In genomic region chr5:124483655-124484396, GRCm38 (mm10) we compare ENCODE assay signal across 8 mouse cellular contexts. TPM values are rescaled to one million over a fixed set of nuclear protein-coding genes. Genes with fewer than 3 reads are reported as not detected.
DNase-seq lines count a peak whose midpoint lies in the region; ATAC-seq and TF ChIP-seq lines count a peak whose summit lies in the region.

No protein-coding gene starts in this region.

- no peaks in the 10 kb centered on the region for H3K9me3 ChIP-seq in heart, embryonic 10.5 days
- H3K9me3 ChIP-seq in CH12.LX (replicated peaks; ENCODE audit: low read length): no peaks in the 10 kb centered on the region
- H3K9me3 ChIP-seq in forebrain, embryonic 11.5 days (ENCODE audit: control insufficient read depth, low read length): no peaks in the 10 kb centered on the region
- no peaks in the 10 kb centered on the region for H3K9me3 ChIP-seq in limb, embryonic 15.5 days
- no peaks in the 10 kb centered on the region for H3K9me3 ChIP-seq in stomach, embryonic 15.5 days

- no peak; the same call in 1 of the 2 replicates for TF ChIP-seq POLR2A in CH12.LX (IDR thresholded peaks at IDR 0.05; ENCODE audit: low read depth, low read length)

- H3K4me2 ChIP-seq in CH12.LX (ENCODE audit: insufficient read depth, low read depth, poor library complexity, severe bottlenecking): peak overlapping the region; percentile 78
- H3K4me2 ChIP-seq in forebrain, embryonic 11.5 days (ENCODE audit: low read depth, low read length, severe bottlenecking): peak overlapping the region; percentile 75
- H3K4me2 ChIP-seq in limb, embryonic 15.5 days: peak overlapping the region; percentile 54
- H3K4me2 ChIP-seq in stomach, embryonic 15.5 days: peak overlapping the region; percentile 72

- peaks cover 6% of the 10 kb centered on the region; the same call in 1 of the 2 replicates for H3K79me2 ChIP-seq in CH12.LX (replicated peaks; ENCODE audit: control insufficient read depth, extremely low read depth, insufficient read depth, poor library complexity, severe bottlenecking)

- no peaks in the 10 kb centered on the region for H3K27me3 ChIP-seq in heart, embryonic 10.5 days (ENCODE audit: insufficient read depth, poor library complexity, severe bottlenecking)
- H3K27me3 ChIP-seq in CH12.LX (replicated peaks): no peaks in the 10 kb centered on the region
- H3K27me3 ChIP-seq in forebrain, embryonic 11.5 days (ENCODE audit: control insufficient read depth, insufficient read depth, low read length): no peaks in the 10 kb centered on the region
- no peaks in the 10 kb centered on the region for H3K27me3 ChIP-seq in limb, embryonic 15.5 days
- H3K27me3 ChIP-seq in stomach, embryonic 15.5 days (replicated peaks): no peaks in the 10 kb centered on the region

- peaks cover 14% of the 10 kb centered on the region; the same call in 1 of the 2 replicates for H3K36me3 ChIP-seq in heart, embryonic 10.5 days
- H3K36me3 ChIP-seq in CH12.LX (replicated peaks in 1 of 2; ENCODE audit: control insufficient read depth in 1 of 2, insufficient read depth in 1 of 2, low read length in 1 of 2): peaks cover 2 to 30% of the 10 kb centered on the region in 2 experiments
- no peaks in the 10 kb centered on the region for H3K36me3 ChIP-seq in forebrain, embryonic 11.5 days (ENCODE audit: control insufficient read depth, insufficient read depth, low read length)
- H3K36me3 ChIP-seq in limb, embryonic 15.5 days: no peaks in the 10 kb centered on the region
- no peaks in the 10 kb centered on the region for H3K36me3 ChIP-seq in stomach, embryonic 15.5 days

- in situ Hi-C loops in CH12.LX (cut with MboI; ENCODE audit: low pct_ligation_motif_present, low pct_unique_long_range_greater_than_20kb, low sequenced_read_pairs): no loop called here

- WGBS in heart, embryonic 10.5 days: 7% methylated on average over 15 of the region's 15 CpGs
- 8% methylated on average over 15 of the region's 15 CpGs for WGBS in forebrain, embryonic 11.5 days
- WGBS in limb, embryonic 15.5 days: 7% methylated on average over 15 of the region's 15 CpGs
- WGBS in stomach, embryonic 15.5 days: 5% methylated on average over 15 of the region's 15 CpGs

- peak overlapping the region; percentile 99 for H3K27ac ChIP-seq in heart, embryonic 10.5 days
- peak overlapping the region; percentile 75 for H3K27ac ChIP-seq in CH12.LX (ENCODE audit: insufficient read depth, low read depth)
- H3K27ac ChIP-seq in forebrain, embryonic 11.5 days (ENCODE audit: low read depth, low read length): peak overlapping the region; percentile 98
- peak overlapping the region; percentile 100 for H3K27ac ChIP-seq in limb, embryonic 15.5 days
- H3K27ac ChIP-seq in stomach, embryonic 15.5 days: peak overlapping the region; percentile 100

- peak overlapping the region; percentile 78 for H3K4me3 ChIP-seq in heart, embryonic 10.5 days
- peak overlapping the region; percentile 57 to 94 (median 71) for H3K4me3 ChIP-seq in CH12.LX (replicated peaks in 1 of 3; ENCODE audit: low read depth in 2 of 3, low read length in 2 of 3, poor library complexity in 1 of 3)
- H3K4me3 ChIP-seq in forebrain, embryonic 11.5 days (ENCODE audit: low read depth, low read length): peak overlapping the region; percentile 68
- H3K4me3 ChIP-seq in limb, embryonic 15.5 days: peak overlapping the region; percentile 60
- H3K4me3 ChIP-seq in stomach, embryonic 15.5 days (replicated peaks): peak overlapping the region; percentile 60

- peak overlapping the region; percentile 99 for H3K9ac ChIP-seq in CH12.LX (ENCODE audit: insufficient read depth, low read depth)
- H3K9ac ChIP-seq in forebrain, embryonic 11.5 days (ENCODE audit: low read length): peak overlapping the region; percentile 90
- H3K9ac ChIP-seq in limb, embryonic 15.5 days: peak overlapping the region; percentile 67
- peak overlapping the region; percentile 49 for H3K9ac ChIP-seq in stomach, embryonic 15.5 days

- DNase-seq in heart, embryonic 10.5 days (ENCODE audit: low spot score): no peak
- no peak for DNase-seq in heart, adult 9 months (ENCODE audit: low spot score in 2 of 2)
- DNase-seq in CH12.LX (ENCODE audit: extremely low read depth): no peak
- DNase-seq in forebrain, embryonic 11.5 days (ENCODE audit: low spot score): peak; percentile 61
- DNase-seq in frontal cortex, postnatal 14 days (ENCODE audit: low spot score in 2 of 2): no peak

- peaks cover 15% of the 10 kb centered on the region for H3K4me1 ChIP-seq in heart, embryonic 10.5 days
- peaks cover 8 to 43% of the 10 kb centered on the region in 2 experiments; a peak in 3 of 4 replicates for H3K4me1 ChIP-seq in CH12.LX (ENCODE audit: control insufficient read depth in 1 of 2, insufficient read depth in 2 of 2)
- 0 out of 2 replicates have a peak, but pooled peaks cover 2% of the 10 kb centered on the region for H3K4me1 ChIP-seq in forebrain, embryonic 11.5 days (replicated peaks; ENCODE audit: control insufficient read depth, insufficient read depth, low read length)
- peaks cover 19% of the 10 kb centered on the region for H3K4me1 ChIP-seq in limb, embryonic 15.5 days
- peaks cover 3% of the 10 kb centered on the region; the same call in 1 of the 2 replicates for H3K4me1 ChIP-seq in stomach, embryonic 15.5 days

- ATAC-seq in forebrain, embryonic 11.5 days (replicated peaks; ENCODE audit: low FRiP score): peak; percentile 57
- ATAC-seq in limb, embryonic 15.5 days (ENCODE audit: insufficient number of reproducible peaks, low FRiP score, low TSS enrichment, low read depth): peak; percentile 9; the same call in 1 of the 2 replicates
- ATAC-seq in stomach, embryonic 15.5 days (ENCODE audit: insufficient read depth, low FRiP score, low read depth): peak; percentile 12; the same call in 1 of the 2 replicates
- ATAC-seq in granulocyte monocyte progenitor cell, adult 5-6 weeks (replicated peaks; ENCODE audit: poor library complexity, severe bottlenecking): no peak

- TF ChIP-seq EP300 in CH12.LX (IDR thresholded peaks at IDR 0.05; ENCODE audit: low read length): no peak

- dilution Hi-C loops in CH12.LX (cut with MboI; ENCODE audit: extremely low pct_ligation_motif_present, extremely low pct_unique_long_range_greater_than_20kb, low sequenced_read_pairs): no loop called here

- TF ChIP-seq CTCF in CH12.LX (conservative IDR thresholded peaks at IDR 0.05 in 1 of 2, IDR thresholded peaks at IDR 0.05 in 1 of 2; ENCODE audit: low read depth in 2 of 2, low read length in 2 of 2): peak in 1 of 2 experiments; percentile 61; a peak in 2 of 4 replicates

- TF ChIP-seq RAD21 in CH12.LX (IDR thresholded peaks at IDR 0.05; ENCODE audit: low read depth, low read length): peak; percentile 37

RNA-seq across cellular contexts. Expression of gene Snrnp35, which starts 0.9 kb away (rescaled TPM):
- 25.5 and 26.8 TPM in 2 replicates for polyA plus RNA-seq in heart, embryonic 10.5 days (2016; fragmentation: Nextera tagmentation; extraction: Ambion mirVana)
- 23.3 and 27.4 TPM in 2 replicates for total RNA-seq in CH12.LX (2012; rRNA removed)
- 13.9 and 14.9 TPM in 2 replicates for total RNA-seq in CH12.LX (2014; rRNA removed)
- 29.0 and 36.3 TPM in 2 replicates for polyA plus RNA-seq in CH12.LX (2012; ENCODE audit: insufficient read length, low read depth)
- polyA plus RNA-seq in forebrain, embryonic 11.5 days (2014; fragmentation: Nextera tagmentation; extraction: Ambion mirVana): 14.3 and 17.3 TPM in 2 replicates
- 23.6 and 25.1 TPM in 2 replicates for polyA plus RNA-seq in limb, embryonic 15.5 days (2015; fragmentation: Nextera tagmentation; extraction: Ambion mirVana)
- 22.5 and 25.0 TPM in 2 replicates for polyA plus RNA-seq in stomach, embryonic 15.5 days (2015; fragmentation: Nextera tagmentation; extraction: Ambion mirVana)
- 9.1 and 12.3 TPM in 2 replicates for total RNA-seq in granulocyte monocyte progenitor cell, adult 5-6 weeks (2014; fragmentation: Nextera tagmentation)
- 11.8 and 11.9 TPM in 2 replicates for total RNA-seq in granulocyte monocyte progenitor cell, adult 5-6 weeks (2017)

RNA-seq across cellular contexts. Expression of gene Rilpl2, which starts 5.7 kb away (rescaled TPM):
- 13.3 and 18.3 TPM in 2 replicates for polyA plus RNA-seq in heart, embryonic 10.5 days (2016; fragmentation: Nextera tagmentation; extraction: Ambion mirVana)
- total RNA-seq in CH12.LX (2012; rRNA removed) (393 and 482 TPM in 2 replicates), CH12.LX (2014; rRNA removed) (415 and 425 TPM in 2 replicates)
- polyA plus RNA-seq in CH12.LX (2012; ENCODE audit: insufficient read length, low read depth): 354 and 405 TPM in 2 replicates
- polyA plus RNA-seq in forebrain, embryonic 11.5 days (2014; fragmentation: Nextera tagmentation; extraction: Ambion mirVana): 20.7 and 22.1 TPM in 2 replicates
- polyA plus RNA-seq in limb, embryonic 15.5 days (2015; fragmentation: Nextera tagmentation; extraction: Ambion mirVana): 33.6 and 36.1 TPM in 2 replicates
- polyA plus RNA-seq in stomach, embryonic 15.5 days (2015; fragmentation: Nextera tagmentation; extraction: Ambion mirVana): 31.5 and 32.0 TPM in 2 replicates
- 51.9 and 68.3 TPM in 2 replicates for total RNA-seq in granulocyte monocyte progenitor cell, adult 5-6 weeks (2014; fragmentation: Nextera tagmentation)
- total RNA-seq in granulocyte monocyte progenitor cell, adult 5-6 weeks (2017): 40.5 and 61.8 TPM in 2 replicates

RNA-seq across cellular contexts. Expression of gene Kmt5a, which starts 44.1 kb away (rescaled TPM):
- 49.6 and 54.5 TPM in 2 replicates for polyA plus RNA-seq in heart, embryonic 10.5 days (2016; fragmentation: Nextera tagmentation; extraction: Ambion mirVana)
- total RNA-seq in CH12.LX (2012; rRNA removed) (55.3 and 64.6 TPM in 2 replicates), CH12.LX (2014; rRNA removed) (60.9 and 62.8 TPM in 2 replicates)
- 151 and 154 TPM in 2 replicates for polyA plus RNA-seq in CH12.LX (2012; ENCODE audit: insufficient read length, low read depth)
- 120 and 133 TPM in 2 replicates for polyA plus RNA-seq in forebrain, embryonic 11.5 days (2014; fragmentation: Nextera tagmentation; extraction: Ambion mirVana)
- 56.3 and 64.5 TPM in 2 replicates for polyA plus RNA-seq in limb, embryonic 15.5 days (2015; fragmentation: Nextera tagmentation; extraction: Ambion mirVana)
- 92.6 and 104 TPM in 2 replicates for polyA plus RNA-seq in stomach, embryonic 15.5 days (2015; fragmentation: Nextera tagmentation; extraction: Ambion mirVana)
- 210 and 216 TPM in 2 replicates for total RNA-seq in granulocyte monocyte progenitor cell, adult 5-6 weeks (2014; fragmentation: Nextera tagmentation)
- total RNA-seq in granulocyte monocyte progenitor cell, adult 5-6 weeks (2017): 112 and 163 TPM in 2 replicates

RNA-seq across cellular contexts. Expression of gene Rilpl1, which starts 47.4 kb away (rescaled TPM):
- polyA plus RNA-seq in heart, embryonic 10.5 days (2016; fragmentation: Nextera tagmentation; extraction: Ambion mirVana): 22.7 and 25.5 TPM in 2 replicates
- 4.6 and 5.7 TPM in 2 replicates for total RNA-seq in CH12.LX (2012; rRNA removed)
- 1.8 and 3.1 TPM in 2 replicates for total RNA-seq in CH12.LX (2014; rRNA removed)
- 5.4 and 6.1 TPM in 2 replicates for polyA plus RNA-seq in CH12.LX (2012; ENCODE audit: insufficient read length, low read depth)
- polyA plus RNA-seq in forebrain, embryonic 11.5 days (2014; fragmentation: Nextera tagmentation; extraction: Ambion mirVana): 21.6 and 24.1 TPM in 2 replicates
- polyA plus RNA-seq in limb, embryonic 15.5 days (2015; fragmentation: Nextera tagmentation; extraction: Ambion mirVana): 23.7 and 25.2 TPM in 2 replicates
- polyA plus RNA-seq in stomach, embryonic 15.5 days (2015; fragmentation: Nextera tagmentation; extraction: Ambion mirVana): 15.1 and 15.2 TPM in 2 replicates
- 1.3 TPM in 1 of 2 replicates, not detected in the other for total RNA-seq in granulocyte monocyte progenitor cell, adult 5-6 weeks (2014; fragmentation: Nextera tagmentation)
- total RNA-seq in granulocyte monocyte progenitor cell, adult 5-6 weeks (2017): not detected in 2 replicates

RNA-seq across cellular contexts. Expression of gene Tmed2, which starts 56.7 kb away (rescaled TPM):
- polyA plus RNA-seq in heart, embryonic 10.5 days (2016; fragmentation: Nextera tagmentation; extraction: Ambion mirVana): 523 and 570 TPM in 2 replicates
- 205 and 319 TPM in 2 replicates for total RNA-seq in CH12.LX (2012; rRNA removed)
- total RNA-seq in CH12.LX (2014; rRNA removed): 769 and 796 TPM in 2 replicates
- polyA plus RNA-seq in CH12.LX (2012; ENCODE audit: insufficient read length, low read depth): 280 and 301 TPM in 2 replicates
- 445 and 465 TPM in 2 replicates for polyA plus RNA-seq in forebrain, embryonic 11.5 days (2014; fragmentation: Nextera tagmentation; extraction: Ambion mirVana)
- 659 and 666 TPM in 2 replicates for polyA plus RNA-seq in limb, embryonic 15.5 days (2015; fragmentation: Nextera tagmentation; extraction: Ambion mirVana)
- 589 and 688 TPM in 2 replicates for polyA plus RNA-seq in stomach, embryonic 15.5 days (2015; fragmentation: Nextera tagmentation; extraction: Ambion mirVana)
- 512 and 560 TPM in 2 replicates for total RNA-seq in granulocyte monocyte progenitor cell, adult 5-6 weeks (2014; fragmentation: Nextera tagmentation)
- 584 and 1,053 TPM in 2 replicates for total RNA-seq in granulocyte monocyte progenitor cell, adult 5-6 weeks (2017)

Comparison
In these comparisons a context has a peak if more than half of its experiments do, and no peak if none do; other contexts are left out.
1. H3K9ac ChIP-seq: peak in every context shown above with its lines; median percentile 99 in CH12.LX; 90 in forebrain, embryonic 11.5 days; 67 in limb, embryonic 15.5 days; 49 in stomach, embryonic 15.5 days.